In genomic region chr1:72865900-72866299, GRCm38 (mm10) we compare ENCODE assay signal across 8 mouse cellular contexts. TPM values are rescaled to one million over a fixed set of nuclear protein-coding genes. Genes with fewer than 3 reads are reported as not detected.
DNase-seq lines count a peak whose midpoint lies in the region; ATAC-seq and TF ChIP-seq lines count a peak whose summit lies in the region.
"Had no signal": no experiment of that assay in that cellular context is flagged by ENCODE, and none has a peak within 500 bp of the region (broad histone marks: within the 10 kb centered on the region; RNA-seq: fewer than 3 reads in every experiment).

No protein-coding gene starts in this region.

- in situ Hi-C loops in ES-E14 (cut with MboI; ENCODE audit: low sequenced_read_pairs in 2 of 2, unreplicated experiment in 2 of 2) = no loop called here

- no peaks in the 10 kb centered on the region for H3K9me3 ChIP-seq in ES-E14 (ENCODE audit: control insufficient read depth, insufficient read depth, low read depth, low read length)
- H3K9me3 ChIP-seq: heart, embryonic 15.5 days had no signal

- no peaks in the 10 kb centered on the region for H3K27me3 ChIP-seq in C2C12 (ENCODE audit: control insufficient read depth, insufficient read depth, insufficient read length)
- H3K27me3 ChIP-seq: heart, embryonic 15.5 days had no signal

- no peaks in the 10 kb centered on the region for H3K79me2 ChIP-seq in C2C12 (ENCODE audit: control insufficient read depth, insufficient read depth)

- H3K27ac ChIP-seq in ES-E14 (ENCODE audit: insufficient read depth, low read depth, low read length, poor library complexity, severe bottlenecking) = no peak overlapping the region
- H3K27ac ChIP-seq: heart, embryonic 15.5 days had no signal

- H3K79me3 ChIP-seq in C2C12 (ENCODE audit: low read depth) = no peaks in the 10 kb centered on the region

- peaks cover 0 to 2% of the 10 kb centered on the region in 2 experiments; a peak in 1 of 4 replicates for H3K4me1 ChIP-seq in ES-E14 (ENCODE audit: control insufficient read depth in 2 of 2, insufficient read depth in 2 of 2, low read length in 2 of 2, poor library complexity in 1 of 2)

- ATAC-seq in frontal cortex, adult (ENCODE audit: low TSS enrichment) = peak; percentile 39

- H3K9ac ChIP-seq in ES-E14 (ENCODE audit: insufficient read depth, low read depth, low read length, poor library complexity, severe bottlenecking) = no peak overlapping the region
- H3K9ac ChIP-seq: heart, embryonic 15.5 days had no signal

- TF ChIP-seq CTCF in C2C12 (IDR thresholded peaks at IDR 0.05; ENCODE audit: control insufficient read depth, insufficient read depth, insufficient read length) = peak; percentile 54

- no peak overlapping the region for H3K4me3 ChIP-seq in C2C12 (ENCODE audit: insufficient read depth, poor library complexity, severe bottlenecking)
- no peak overlapping the region for H3K4me3 ChIP-seq in ES-E14 (ENCODE audit: insufficient read depth in 1 of 2, low read depth in 1 of 2, low read length in 2 of 2, poor library complexity in 1 of 2, severe bottlenecking in 1 of 2)
- H3K4me3 ChIP-seq: heart, embryonic 15.5 days had no signal

- no peak for DNase-seq in ES-E14 (ENCODE audit: low read depth, low spot score)
- DNase-seq in cerebellum, adult 9-11 months = peak; percentile 80
- peak; percentile 88 to 89 for DNase-seq in kidney, postnatal 4 days
- DNase-seq in mesoderm, embryonic 11.5 days (ENCODE audit: low read depth, low spot score) = peak; percentile 88
- peak; percentile 93 for DNase-seq in right cerebral cortex, postnatal 4 days

- H3ac ChIP-seq in C2C12 (ENCODE audit: control insufficient read depth, insufficient read length, low read depth) = no peak overlapping the region

- no peaks in the 10 kb centered on the region for H3K36me3 ChIP-seq in C2C12 (ENCODE audit: control insufficient read depth, insufficient read depth)
- H3K36me3 ChIP-seq in ES-E14 (ENCODE audit: control insufficient read depth, insufficient read depth, low read length, poor library complexity, severe bottlenecking) = no peaks in the 10 kb centered on the region

TF ChIP-seq in C2C12, 6 proteins besides CTCF, POLR2A, EP300 and RAD21:
- TF ChIP-seq MAX (IDR thresholded peaks at IDR 0.05) (no peak), USF1 (IDR thresholded peaks at IDR 0.05; ENCODE audit: low read depth) (no peak), MYOG (IDR thresholded peaks at IDR 0.05; ENCODE audit: control insufficient read depth, extremely low read depth, insufficient read length) (no peak), CEBPB (IDR thresholded peaks at IDR 0.05; ENCODE audit: low read depth) (no peak), MYOD1 (IDR thresholded peaks at IDR 0.05; ENCODE audit: control insufficient read depth, insufficient read length, low read depth) (no peak), FOSL1 (IDR thresholded peaks at IDR 0.05; ENCODE audit: insufficient read depth, low read length, poor library complexity, severe bottlenecking) (no peak)
TF ChIP-seq in C2C12: peak in this region for 0.

TF ChIP-seq in ES-E14, 5 proteins besides CTCF, POLR2A, EP300 and RAD21:
- TF ChIP-seq MAFK (IDR thresholded peaks at IDR 0.05; ENCODE audit: insufficient read depth, low read depth, low read length) (no peak), ZC3H11A (IDR thresholded peaks at IDR 0.05; ENCODE audit: borderline replicate concordance, low read depth, low read length) (peak; percentile 99)

RNA-seq across cellular contexts. Expression of gene Igfbp5, which starts 8.8 kb away (rescaled TPM):
- 62.8 TPM for polyA plus RNA-seq in C2C12 (2012; fragmentation: generic; extraction: Trizol)
- total RNA-seq in ES-E14 (2012; rRNA removed) = 1.3 and 2.1 TPM in 2 replicates

RNA-seq across cellular contexts. Expression of gene Igfbp2, which starts 41.6 kb away (rescaled TPM):
- 222 TPM for polyA plus RNA-seq in C2C12 (2012; fragmentation: generic; extraction: Trizol)
- total RNA-seq in ES-E14 (2012; rRNA removed) = 1,066 and 2,076 TPM in 2 replicates
